Mouse (Mus musculus): ENCODE results near the gene Lrrc36.

DNA sequence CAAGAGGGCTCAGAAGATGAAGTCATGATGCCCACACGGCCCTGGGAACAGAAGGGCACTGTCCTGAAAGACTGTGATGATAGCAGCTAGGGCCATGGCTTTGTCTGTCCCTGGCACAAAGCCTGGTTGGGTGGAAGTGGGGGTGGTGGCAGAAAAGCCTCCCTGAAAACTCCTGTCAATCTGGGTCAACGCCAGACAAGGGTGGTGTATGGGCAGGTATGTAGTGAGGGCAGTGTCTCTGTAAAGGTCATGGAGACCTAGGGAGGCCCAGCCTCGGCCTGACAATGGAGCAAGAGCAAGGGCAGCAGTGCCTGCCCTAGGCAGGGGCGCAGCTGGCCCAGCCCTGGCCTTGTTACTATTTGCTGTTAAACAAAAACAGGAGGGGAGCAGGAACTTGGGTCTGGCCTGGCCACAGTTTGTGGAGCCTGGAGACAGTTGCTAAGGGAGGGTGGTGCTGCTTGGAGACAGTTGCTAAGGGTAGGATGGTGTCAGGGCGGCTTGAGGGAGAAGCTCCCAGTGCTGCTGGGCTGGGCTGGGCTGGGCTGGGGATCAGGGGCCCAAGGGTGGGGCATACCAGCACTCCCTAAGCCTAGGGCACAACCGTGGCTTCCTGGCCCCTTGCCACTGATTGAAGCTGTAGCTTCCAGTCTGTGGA, 55.8 kb downstream of the Lrrc36 start:
- TF ChIP-seq POLR2A (IDR thresholded peaks at IDR 0.05; ENCODE audit: control insufficient read depth in 1 of 2, insufficient read depth in 1 of 2, low read depth in 1 of 2, low read length in 2 of 2, poor library complexity in 1 of 2) (no peak), ZC3H11A (IDR thresholded peaks at IDR 0.05; ENCODE audit: low read depth, low read length) (no peak), CTCF (IDR thresholded peaks at IDR 0.05 in 2 of 3, conservative IDR thresholded peaks at IDR 0.05 in 1 of 3; ENCODE audit: control insufficient read depth in 1 of 3, insufficient read depth in 1 of 3, low read depth in 2 of 3, low read length in 3 of 3, poor library complexity in 1 of 3, severe bottlenecking in 1 of 3) (no peak), ZKSCAN1 (IDR thresholded peaks at IDR 0.05; ENCODE audit: low read depth, low read length) (no peak), EP300 (IDR thresholded peaks at IDR 0.05; ENCODE audit: low read depth in 1 of 2, low read length in 2 of 2) (no peak), JUND (IDR thresholded peaks at IDR 0.05; ENCODE audit: low read depth, low read length) (no peak), RCOR1 (IDR thresholded peaks at IDR 0.05; ENCODE audit: low read depth, low read length) (no peak), MYC (IDR thresholded peaks at IDR 0.05; ENCODE audit: low read depth, low read length) (no peak), MXI1 (IDR thresholded peaks at IDR 0.05; ENCODE audit: low read depth, low read length) (no peak), ZMIZ1 (IDR thresholded peaks at IDR 0.05; ENCODE audit: low read depth, low read length) (no peak), RAD21 (IDR thresholded peaks at IDR 0.05; ENCODE audit: low read depth, low read length) (no peak), MAX (IDR thresholded peaks at IDR 0.05; ENCODE audit: low read length) (no peak), ETS1 (IDR thresholded peaks at IDR 0.05; ENCODE audit: low read depth, low read length) (no peak)
